Mouse (Mus musculus) embryonic facial prominence, embryonic 10.5 days (tissue): ENCODE measurements around the gene Kri1. TPM values are rescaled to one million over a fixed set of nuclear protein-coding genes. Genes with fewer than 3 reads are reported as not detected.
"Not testable (repeated sequence)": the region's sequence is repeated elsewhere in the genome, so short reads cannot be mapped to it uniquely, and the experiment has no call there.

ENCODE experiments used
- DNase-seq: peaks from one replicate; pipeline ENCODE4 v3.0.0-alpha.2; 2017; ENCODE audit warnings: low spot score
- H3K27ac ChIP-seq: fragments of 300-500 bp; sonication (generic); replicated peaks from 2 replicates; pipeline ENCODE4 v1.5.1; 2016; ENCODE audit warnings: mild to moderate bottlenecking
- H3K27me3 ChIP-seq: fragments of 300-500 bp; sonication (generic); replicated peaks from 2 replicates; pipeline ENCODE4 v1.6.1; 2016; ENCODE audit warnings: low read depth, mild to moderate bottlenecking; ENCODE audit not compliant: poor library complexity, severe bottlenecking
- H3K36me3 ChIP-seq: fragments of 300-500 bp; sonication (generic); replicated peaks from 2 replicates; pipeline ENCODE4 v1.6.1; 2016; ENCODE audit warnings: mild to moderate bottlenecking, moderate library complexity
- H3K4me1 ChIP-seq: fragments of 300-500 bp; sonication (generic); 2 replicates; pipeline ENCODE4 v1.6.1; 2016
- H3K4me3 ChIP-seq: fragments of 300-500 bp; sonication (generic); 2 replicates; pipeline ENCODE4 v1.5.1; 2016; ENCODE audit warnings: mild to moderate bottlenecking, moderate library complexity
- H3K9me3 ChIP-seq: fragments of 300-500 bp; sonication (generic); 2 replicates; pipeline ENCODE4 v1.6.1; 2016; ENCODE audit warnings: mild to moderate bottlenecking
- WGBS: fragments of 180-500 bp; shearing (Covaris S2); methylation state at CpG from one replicate; pipeline ENCODE4 v1.1.7; 2016; 5-methylcytosine and 5-hydroxymethylcytosine counted together
- polyA plus RNA-seq: library from polyadenylated mRNA; unstranded; fragments of >200 nt; fragmentation: Nextera tagmentation; extraction: Ambion mirVana; gene quantifications from 2 replicates; pipeline ENCODE4 v1.2.1, GENCODE M21; 2016

Gene Kri1
- polyA plus RNA-seq, 1 experiment from 2014 or later, result 16.2 TPM

- H3K27me3 ChIP-seq, H3K9me3 ChIP-seq, H3K4me3 ChIP-seq, H3K27ac ChIP-seq, DNase-seq: not testable (repeated sequence)
- WGBS, result 92% methylated on average over 8 of the region's 8 CpGs
- Histone ChIP-seq H3K36me3 (peaks cover 25% of the 10 kb centered on the region), H3K4me1 (peaks cover 24% of the 10 kb centered on the region)
These were observed 35.1 kb upstream of the Kri1 start for GRCm38 (mm10) chr9:21322917-21323297.

- Histone ChIP-seq H3K4me1 (peaks cover 24% of the 10 kb centered on the region), H3K36me3 (peaks cover 25% of the 10 kb centered on the region), H3K27ac (no peak overlapping the region), H3K27me3 (no peaks in the 10 kb centered on the region), H3K9me3 (no peaks in the 10 kb centered on the region), H3K4me3 (peak overlapping the region; percentile 89)
- no peak for DNase-seq
- 88% methylated on average over 19 of the region's 19 CpGs for WGBS
These were observed 34.6 kb upstream of the Kri1 start for GRCm38 (mm10) chr9:21322211-21322916.

GRCm38 (mm10) chr9:21321513-21321835 is 33.7 kb upstream of the Kri1 start:
- 15% methylated on average over 6 of the region's 6 CpGs for WGBS
- Histone ChIP-seq H3K27me3 (no peaks in the 10 kb centered on the region), H3K4me3 (peak overlapping the region; percentile 89), H3K27ac (peak overlapping the region; percentile 88), H3K9me3 (no peaks in the 10 kb centered on the region), H3K4me1 (peaks cover 24% of the 10 kb centered on the region), H3K36me3 (peaks cover 22% of the 10 kb centered on the region)
- peak; percentile 23 for DNase-seq

- H3K27me3 ChIP-seq, result no peaks in the 10 kb centered on the region
- H3K4me3 ChIP-seq, result peak within 1 kb of the TSS; percentile 89
- WGBS, result under 1% methylated on average over 52 of the region's 52 CpGs
- H3K36me3 ChIP-seq, result peaks cover 18% of the 10 kb centered on the region
- no peaks in the 10 kb centered on the region for H3K9me3 ChIP-seq
- peak; percentile 94 for DNase-seq
- peak within 1 kb of the TSS; percentile 88 for H3K27ac ChIP-seq
- H3K4me1 ChIP-seq, result peaks cover 24% of the 10 kb centered on the region
These were observed 33.1 kb upstream of the Kri1 start, which contains the start of gene Slc44a2 for GRCm38 (mm10) chr9:21320619-21321512. TSS of gene Slc44a2 (plus strand) at chr9:21320698.

GRCm38 (mm10) chr9:21320280-21320618 is 32.5 kb upstream of the Kri1 start:
- Histone ChIP-seq H3K36me3 (peaks cover 12% of the 10 kb centered on the region), H3K27me3 (no peaks in the 10 kb centered on the region), H3K4me3 (peak overlapping the region; percentile 89), H3K27ac (peak overlapping the region; percentile 88), H3K9me3 (no peaks in the 10 kb centered on the region), H3K4me1 (peaks cover 27% of the 10 kb centered on the region)
- no peak for DNase-seq
- 23% methylated on average over 4 of the region's 4 CpGs for WGBS

DNA sequence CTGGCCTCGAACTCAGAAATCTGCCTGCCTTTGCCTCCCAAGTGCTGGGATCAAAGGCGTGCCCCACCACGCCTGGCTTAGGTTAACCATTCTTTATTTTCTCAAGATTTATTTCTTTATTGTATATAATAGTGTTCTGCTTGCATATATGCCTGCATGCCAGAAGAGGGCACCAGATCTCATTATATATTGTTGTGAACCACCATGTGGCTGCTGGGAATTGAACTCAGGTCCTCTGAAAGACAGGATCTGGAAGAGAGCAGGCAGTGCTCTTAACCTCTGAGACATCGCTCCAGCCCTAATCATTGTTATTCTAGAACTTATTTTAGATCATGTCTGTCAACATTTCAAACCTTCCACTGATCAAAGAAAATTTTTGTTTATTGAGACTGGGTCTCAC is 31.7 kb upstream of the Kri1 start:
- Histone ChIP-seq H3K36me3 (peaks cover 5% of the 10 kb centered on the region), H3K4me3 (no peak overlapping the region), H3K27me3 (no peaks in the 10 kb centered on the region), H3K9me3 (no peaks in the 10 kb centered on the region), H3K27ac (no peak overlapping the region), H3K4me1 (peaks cover 27% of the 10 kb centered on the region)
- no peak for DNase-seq
- 92% methylated on average over 4 of the region's 4 CpGs for WGBS

GRCm38 (mm10) chr9:21318792-21319191 is 31.0 kb upstream of the Kri1 start:
- no peak overlapping the region for H3K27ac ChIP-seq
- DNase-seq, result no peak
- H3K36me3 ChIP-seq, result no peaks in the 10 kb centered on the region
- 90% methylated on average over 6 of the region's 6 CpGs for WGBS
- H3K4me3 ChIP-seq, result no peak overlapping the region
- no peaks in the 10 kb centered on the region for H3K9me3 ChIP-seq
- H3K27me3 ChIP-seq, result no peaks in the 10 kb centered on the region
- peaks cover 27% of the 10 kb centered on the region for H3K4me1 ChIP-seq

- peaks cover 24% of the 10 kb centered on the region for H3K4me1 ChIP-seq
- DNase-seq, result no peak
- H3K9me3 ChIP-seq, result no peaks in the 10 kb centered on the region
- no peak overlapping the region for H3K27ac ChIP-seq
- H3K36me3 ChIP-seq, result no peaks in the 10 kb centered on the region
- peaks cover 13% of the 10 kb centered on the region for H3K27me3 ChIP-seq
- WGBS, result 76% methylated on average over 7 of the region's 7 CpGs
- no peak overlapping the region for H3K4me3 ChIP-seq
These were observed 28.9 kb upstream of the Kri1 start for GRCm38 (mm10) chr9:21316696-21317095.

DNA sequence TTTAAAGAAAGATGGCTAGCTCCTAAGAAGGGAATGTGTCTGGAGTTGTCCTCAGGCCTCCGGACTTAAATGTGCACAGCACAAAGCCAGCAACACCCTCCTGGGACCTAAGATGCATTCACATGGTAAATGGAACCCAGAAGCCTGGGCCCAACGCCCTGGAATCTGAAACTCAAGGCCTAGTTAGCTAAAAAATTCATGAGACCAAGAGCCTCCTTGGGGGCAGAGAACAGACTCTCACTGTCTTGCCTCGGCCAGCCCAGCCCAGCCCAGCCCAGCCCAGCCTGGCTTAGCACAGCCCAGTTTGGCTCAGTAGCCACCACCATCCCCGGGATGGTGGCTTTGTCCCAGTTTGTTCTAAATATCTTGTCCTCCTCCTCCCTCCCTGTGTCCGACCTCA is 27.7 kb upstream of the Kri1 start:
- WGBS, result 57% methylated on average over 5 of the region's 5 CpGs

GRCm38 (mm10) chr9:21314367-21315140 is 26.8 kb upstream of the Kri1 start:
- Histone ChIP-seq H3K27ac (no peak overlapping the region), H3K9me3 (no peaks in the 10 kb centered on the region), H3K4me1 (peaks cover 8% of the 10 kb centered on the region; the same call in 1 of the 2 replicates), H3K27me3 (peaks cover 25% of the 10 kb centered on the region), H3K4me3 (no peak overlapping the region), H3K36me3 (no peaks in the 10 kb centered on the region)
- no peak for DNase-seq
- 93% methylated on average over 9 of the region's 9 CpGs for WGBS

More for the DNA sequence above, 27.7 kb upstream of the Kri1 start:
- no peak overlapping the region for H3K27ac ChIP-seq
- DNase-seq, result no peak
- peaks cover 24% of the 10 kb centered on the region for H3K27me3 ChIP-seq
- H3K4me3 ChIP-seq, result no peak overlapping the region
- peaks cover 12% of the 10 kb centered on the region; the same call in 1 of the 2 replicates for H3K4me1 ChIP-seq
- H3K9me3 ChIP-seq, result no peaks in the 10 kb centered on the region
- H3K36me3 ChIP-seq, result no peaks in the 10 kb centered on the region

- H3K36me3 ChIP-seq, result no peaks in the 10 kb centered on the region
- H3K4me1 ChIP-seq, result peaks cover 8% of the 10 kb centered on the region; the same call in 1 of the 2 replicates
- peak; percentile 91 for DNase-seq
- no peak overlapping the region for H3K27ac ChIP-seq
- 9% methylated on average over 11 of the region's 11 CpGs for WGBS
- H3K27me3 ChIP-seq, result peaks cover 25% of the 10 kb centered on the region
- H3K4me3 ChIP-seq, result no peak overlapping the region
- no peaks in the 10 kb centered on the region for H3K9me3 ChIP-seq
These were observed 25.6 kb upstream of the Kri1 start for GRCm38 (mm10) chr9:21313394-21313793.

DNA sequence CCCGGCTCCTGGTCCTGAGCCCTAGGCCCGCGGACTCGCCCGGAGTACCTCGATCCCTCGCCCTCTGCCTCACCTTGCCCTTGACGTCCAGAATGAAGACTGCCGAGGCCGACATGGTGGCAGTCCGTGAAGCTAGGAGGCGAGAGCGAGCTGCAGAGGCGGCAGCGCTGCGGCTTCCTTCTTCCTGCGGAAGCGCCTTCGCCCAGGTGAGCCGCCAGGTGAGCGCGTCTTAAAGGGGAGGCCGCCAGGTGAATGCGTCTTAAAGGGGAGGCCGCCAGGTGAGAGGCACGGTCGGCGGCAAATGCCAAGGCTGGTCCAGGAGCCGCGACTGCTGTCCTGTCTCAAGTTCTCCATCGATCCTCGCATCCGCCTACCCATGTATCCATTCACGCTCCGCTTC is 24.4 kb upstream of the Kri1 start, which contains the start of gene Ap1m2:
Gene Ap1m2 (minus strand): TSS at position 204 of the 400 bp plus-strand sequence.
- no peak within 1 kb of the TSS for H3K27ac ChIP-seq
- peak within 1 kb of the TSS; percentile 53 for H3K4me3 ChIP-seq
- no peaks in the 10 kb centered on the region for H3K9me3 ChIP-seq
- peak; percentile 63 for DNase-seq
- H3K27me3 ChIP-seq, result peaks cover 25% of the 10 kb centered on the region
- H3K36me3 ChIP-seq, result no peaks in the 10 kb centered on the region
- peaks cover 8% of the 10 kb centered on the region; the same call in 1 of the 2 replicates for H3K4me1 ChIP-seq
- 8% methylated on average over 35 of the region's 35 CpGs for WGBS
